In the genomic region with DNA sequence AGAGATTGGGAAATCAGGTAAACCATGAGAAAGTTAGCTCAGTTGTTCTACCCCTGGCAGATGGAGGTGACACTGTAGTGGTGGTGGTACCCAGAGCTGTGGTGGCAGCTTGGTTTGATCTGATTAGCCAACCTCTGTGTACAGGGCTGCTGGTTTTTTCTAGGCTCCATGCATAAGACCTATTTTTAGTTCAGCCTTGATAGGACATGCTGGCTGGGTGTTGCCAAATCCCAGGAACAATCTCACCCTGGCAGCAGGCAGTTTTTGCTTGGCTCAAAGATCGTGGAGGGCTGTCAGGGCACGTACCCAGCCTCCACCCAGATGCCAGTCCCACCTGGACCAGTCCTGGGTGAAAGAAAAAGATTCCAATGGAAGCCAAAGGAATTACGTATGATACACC, we compare ENCODE assay signal across 12 mouse cellular contexts.
DNase-seq lines count a peak whose midpoint lies in the region; ATAC-seq and TF ChIP-seq lines count a peak whose summit lies in the region.
"Had no signal": no experiment of that assay in that cellular context is flagged by ENCODE, and none has a peak within 500 bp of the region (broad histone marks: within the 10 kb centered on the region; RNA-seq: fewer than 3 reads in every experiment).

No protein-coding gene starts in this region.

- no peak overlapping the region for H3K4me2 ChIP-seq in liver, embryonic 12.5 days
- H3K4me2 ChIP-seq in forebrain, embryonic 11.5 days (ENCODE audit: low read depth, low read length, severe bottlenecking), result no peak overlapping the region
- no peak overlapping the region for H3K4me2 ChIP-seq in forebrain, embryonic 15.5 days (replicated peaks)
- H3K4me2 ChIP-seq: forebrain, embryonic 12.5 days had no signal

- H3K36me3 ChIP-seq in liver, adult 2 months (ENCODE audit: control insufficient read depth, insufficient read depth, low read length), result no peaks in the 10 kb centered on the region
- no peaks in the 10 kb centered on the region for H3K36me3 ChIP-seq in liver, embryonic 12.5 days
- no peaks in the 10 kb centered on the region for H3K36me3 ChIP-seq in forebrain, embryonic 11.5 days (ENCODE audit: control insufficient read depth, insufficient read depth, low read length)
- no peaks in the 10 kb centered on the region for H3K36me3 ChIP-seq in forebrain, embryonic 15.5 days
- H3K36me3 ChIP-seq: forebrain, embryonic 12.5 days had no signal

- no peak for DNase-seq in frontal cortex, postnatal 36 days (ENCODE audit: low spot score in 2 of 2)
- DNase-seq in liver, adult 2 months (ENCODE audit: extremely low read depth, low read depth, low spot score), result peak; percentile 88
- DNase-seq in adrenal gland, postnatal 36 days, result peak; percentile 50 to 64
- peak; percentile 31 to 40 for DNase-seq in layer of hippocampus, postnatal 10 days (ENCODE audit: low spot score in 2 of 2)
- no peak for DNase-seq in forebrain, embryonic 11.5 days (ENCODE audit: low spot score)
- DNase-seq: kidney, postnatal 10 days; left cerebral cortex, postnatal 4 days had no signal

- peak; percentile 31; the same call in 1 of the 2 replicates for ATAC-seq in frontal cortex, adult (ENCODE audit: low TSS enrichment)
- no peak for ATAC-seq in liver, embryonic 12.5 days
- no peak for ATAC-seq in forebrain, embryonic 11.5 days (replicated peaks; ENCODE audit: low FRiP score)
- no peak for ATAC-seq in forebrain, embryonic 15.5 days (replicated peaks)

- TF ChIP-seq POLR2A in liver, adult 2 months (IDR thresholded peaks at IDR 0.05; ENCODE audit: extremely low read depth, insufficient read depth, low read length), result no peak

- peaks cover 6% of the 10 kb centered on the region; the same call in 1 of the 2 replicates for H3K4me1 ChIP-seq in liver, adult 2 months (ENCODE audit: control insufficient read depth, insufficient read depth, low read length)
- H3K4me1 ChIP-seq in liver, embryonic 12.5 days, result no peaks in the 10 kb centered on the region
- H3K4me1 ChIP-seq in forebrain, embryonic 11.5 days (replicated peaks; ENCODE audit: control insufficient read depth, insufficient read depth, low read length), result no peaks in the 10 kb centered on the region
- no peaks in the 10 kb centered on the region for H3K4me1 ChIP-seq in forebrain, embryonic 15.5 days

- H3K27ac ChIP-seq in liver, adult 2 months (replicated peaks; ENCODE audit: insufficient read depth, low read depth, low read length), result no peak overlapping the region; the same call in none of the 2 replicates
- H3K27ac ChIP-seq in liver, embryonic 12.5 days, result no peak overlapping the region
- no peak overlapping the region for H3K27ac ChIP-seq in forebrain, embryonic 11.5 days (ENCODE audit: low read depth, low read length)
- no peak overlapping the region for H3K27ac ChIP-seq in forebrain, embryonic 15.5 days (replicated peaks)
- H3K27ac ChIP-seq: forebrain, embryonic 12.5 days; macrophage had no signal

- no peak for TF ChIP-seq CTCF in liver, adult 2 months (IDR thresholded peaks at IDR 0.05; ENCODE audit: low read depth, low read length)

- H3K27me3 ChIP-seq in liver, adult 2 months (ENCODE audit: control insufficient read depth, insufficient read depth, low read length), result no peaks in the 10 kb centered on the region
- no peaks in the 10 kb centered on the region for H3K27me3 ChIP-seq in liver, embryonic 12.5 days (replicated peaks)
- no peaks in the 10 kb centered on the region for H3K27me3 ChIP-seq in forebrain, embryonic 11.5 days (ENCODE audit: control insufficient read depth, insufficient read depth, low read length)
- no peaks in the 10 kb centered on the region for H3K27me3 ChIP-seq in forebrain, embryonic 15.5 days
- H3K27me3 ChIP-seq: forebrain, embryonic 12.5 days had no signal

- H3K9me3 ChIP-seq in liver, embryonic 12.5 days (replicated peaks), result no peaks in the 10 kb centered on the region
- H3K9me3 ChIP-seq in forebrain, embryonic 11.5 days (ENCODE audit: control insufficient read depth, low read length), result no peaks in the 10 kb centered on the region
- H3K9me3 ChIP-seq in forebrain, embryonic 15.5 days, result no peaks in the 10 kb centered on the region
- H3K9me3 ChIP-seq: forebrain, embryonic 12.5 days had no signal

- WGBS in liver, adult 2 months, result 37% methylated on average over 3 of the region's 3 CpGs
- WGBS in liver, embryonic 12.5 days (ENCODE audit: insufficient replicate concordance), result 68% methylated on average over 3 of the region's 3 CpGs
- WGBS in forebrain, embryonic 11.5 days, result 92% methylated on average over 3 of the region's 3 CpGs
- WGBS in forebrain, embryonic 15.5 days, result 79% methylated on average over 3 of the region's 3 CpGs

- H3K9ac ChIP-seq in liver, adult 2 months (ENCODE audit: low read depth, low read length), result no peak overlapping the region
- H3K9ac ChIP-seq in liver, embryonic 12.5 days, result no peak overlapping the region
- no peak overlapping the region for H3K9ac ChIP-seq in forebrain, embryonic 11.5 days (ENCODE audit: low read length)
- no peak overlapping the region for H3K9ac ChIP-seq in forebrain, embryonic 15.5 days (replicated peaks)
- H3K9ac ChIP-seq: forebrain, embryonic 12.5 days had no signal

- H3K4me3 ChIP-seq in liver, adult 2 months (ENCODE audit: insufficient read depth, low read depth, low read length), result no peak overlapping the region
- no peak overlapping the region for H3K4me3 ChIP-seq in liver, embryonic 12.5 days
- H3K4me3 ChIP-seq in forebrain, embryonic 11.5 days (ENCODE audit: low read depth, low read length), result no peak overlapping the region
- no peak overlapping the region for H3K4me3 ChIP-seq in forebrain, embryonic 15.5 days
- H3K4me3 ChIP-seq: forebrain, embryonic 12.5 days had no signal

- no peaks in the 10 kb centered on the region for H3K79me2 ChIP-seq in liver, adult 2 months (ENCODE audit: control insufficient read depth, insufficient read depth, low read length)

Comparison
In these comparisons a context has a peak if more than half of its experiments do, and no peak if none do; other contexts are left out.
1. DNase-seq: peak in liver, adult 2 months (single experiment), adrenal gland, postnatal 36 days (2 of 2) and layer of hippocampus, postnatal 10 days (2 of 2); none in frontal cortex, postnatal 36 days (0 of 2) and forebrain, embryonic 11.5 days (single experiment).